Mouse (Mus musculus) olfactory bulb, adult 2 months (tissue): Measurements from ENCODE around the gene Col4a4.

ENCODE experiments used
- CTCF ChIP-seq: fragments of 200-500 bp; IDR thresholded peaks from 2 replicates; pipeline ENCODE4 v1.5.1; 2012; ENCODE audit warnings: low read depth, mild to moderate bottlenecking, low read length, moderate library complexity; ENCODE audit not compliant: insufficient read depth
- POLR2A ChIP-seq: fragments of 200-500 bp; IDR thresholded peaks from 2 replicates; pipeline ENCODE4 v1.6.1; 2012; ENCODE audit warnings: mild to moderate bottlenecking, low read depth, low read length, moderate library complexity; ENCODE audit not compliant: insufficient read depth

DNA sequence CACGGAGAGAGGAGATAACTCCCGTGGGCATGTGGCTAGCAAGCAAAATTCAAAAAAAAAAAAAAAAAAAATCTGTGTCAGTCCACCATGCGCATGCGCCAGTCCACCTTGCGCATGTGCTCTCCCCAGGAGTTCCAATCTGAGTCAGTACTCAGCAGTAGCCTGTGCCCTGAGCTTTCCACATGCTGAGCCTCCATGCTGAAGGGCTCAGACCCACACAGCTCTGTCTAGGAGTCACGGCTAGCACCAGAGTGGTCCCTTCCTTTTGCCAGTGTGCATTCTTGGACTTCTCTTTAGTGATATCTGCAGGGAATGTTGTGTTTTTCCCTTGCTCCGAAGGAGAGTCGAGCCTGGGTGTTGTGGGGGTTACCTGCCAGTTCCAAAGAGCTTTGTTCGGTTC, 177.4 kb downstream of the Col4a4 start:
- no peak for TF ChIP-seq CTCF
- TF ChIP-seq POLR2A: no peak
